Mouse (Mus musculus): ENCODE measurements around the gene Mrrf. TPM values are rescaled to one million over a fixed set of nuclear protein-coding genes. Genes with fewer than 3 reads are reported as not detected.
A peak's percentile ranks its signal among the peaks of the same experiment; 100 is the strongest.

The Mrrf gene
- polyA plus RNA-seq, 1 experiment = 34.4 TPM

DNA sequence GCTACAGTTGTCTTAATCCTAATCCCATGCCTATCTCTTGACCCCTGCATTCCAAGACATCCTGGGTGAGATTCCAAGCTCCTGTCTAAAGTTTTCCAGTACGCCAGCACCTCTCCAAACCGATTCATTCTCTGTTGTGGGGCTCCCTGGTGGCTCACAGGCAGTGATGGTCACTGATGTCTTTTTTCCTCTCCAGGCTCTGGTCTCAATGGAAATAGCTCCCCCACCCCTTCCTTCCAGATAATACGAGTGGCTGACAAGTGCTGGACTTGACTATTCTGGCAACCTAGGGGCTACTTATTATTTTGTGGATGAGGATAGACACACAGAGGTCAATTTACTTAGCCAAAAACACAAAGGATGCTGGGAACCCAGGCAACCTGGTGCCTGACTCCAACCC, 60.8 kb downstream of the Mrrf start:
- H3K4me3 ChIP-seq (ENCODE audit: insufficient read depth, low read length) = no peak overlapping the region
- TF ChIP-seq CTCF (IDR thresholded peaks at IDR 0.05; ENCODE audit: borderline replicate concordance, insufficient read depth, low read length) = no peak
- no peak for TF ChIP-seq POLR2A (IDR thresholded peaks at IDR 0.05; ENCODE audit: low read depth, low read length)
- H3K27ac ChIP-seq (ENCODE audit: insufficient read depth, low read length) = no peak overlapping the region

DNA sequence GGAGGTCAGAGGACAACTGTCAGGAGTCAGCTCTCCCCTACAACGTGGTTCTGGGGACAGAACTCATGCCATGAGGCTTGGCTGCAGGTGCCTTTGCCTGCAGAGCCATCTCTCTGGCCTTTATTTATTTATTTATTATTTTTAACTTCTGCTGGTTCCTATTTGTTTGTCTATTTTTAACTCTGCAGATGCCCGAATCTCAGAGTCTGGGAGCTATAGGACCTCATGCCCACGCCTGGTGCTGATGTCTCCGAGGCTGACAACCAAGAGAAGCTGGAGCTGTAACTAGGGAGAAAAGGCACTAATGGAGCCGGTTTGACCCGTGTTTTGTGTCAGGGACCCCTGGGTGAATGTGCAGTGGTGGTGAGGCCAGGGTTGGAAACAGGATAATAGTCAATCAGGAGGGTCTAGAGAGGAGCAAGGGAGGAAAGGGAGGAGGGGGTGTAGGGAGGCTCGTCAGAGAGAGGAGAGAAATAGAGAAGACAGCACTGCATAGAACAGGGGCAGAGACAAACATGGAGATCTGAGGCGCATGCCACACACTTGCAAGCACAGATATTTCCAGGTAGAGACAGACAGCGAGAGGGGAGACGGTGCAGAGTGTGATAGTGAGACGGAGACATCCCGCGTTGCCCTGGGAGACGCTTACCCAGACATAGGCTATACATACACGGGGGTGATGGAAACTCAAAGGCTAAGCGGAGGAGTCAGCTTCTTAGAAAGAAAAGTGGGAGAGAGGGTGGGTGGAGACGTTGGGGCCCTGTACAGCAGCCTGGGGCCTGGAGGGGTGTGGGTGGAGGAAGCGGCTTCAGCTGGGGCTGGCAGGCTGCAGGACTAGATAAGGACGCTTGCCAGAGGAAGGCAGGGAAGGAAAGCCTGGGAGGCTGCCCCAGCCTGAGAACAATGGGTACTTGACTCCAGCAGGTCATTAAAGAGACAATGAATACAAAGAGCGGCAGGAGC, 62.0 kb downstream of the Mrrf start:
- no peak overlapping the region for H3K4me3 ChIP-seq (ENCODE audit: insufficient read depth, low read length)
- TF ChIP-seq POLR2A (IDR thresholded peaks at IDR 0.05; ENCODE audit: low read depth, low read length) (no peak), CTCF (IDR thresholded peaks at IDR 0.05; ENCODE audit: borderline replicate concordance, insufficient read depth, low read length) (no peak)
- 0 out of 2 replicates have a peak, but pooled peaks cover 2% of the 10 kb centered on the region for H3K4me1 ChIP-seq (ENCODE audit: control insufficient read depth, insufficient read depth, low read length)
- H3K27ac ChIP-seq (ENCODE audit: insufficient read depth, low read length) = no peak overlapping the region

More for the DNA sequence above, 60.8 kb downstream of the Mrrf start:
- 0 out of 2 replicates have a peak, but pooled peaks cover 2% of the 10 kb centered on the region for H3K4me1 ChIP-seq (ENCODE audit: control insufficient read depth, insufficient read depth, low read length)

DNA sequence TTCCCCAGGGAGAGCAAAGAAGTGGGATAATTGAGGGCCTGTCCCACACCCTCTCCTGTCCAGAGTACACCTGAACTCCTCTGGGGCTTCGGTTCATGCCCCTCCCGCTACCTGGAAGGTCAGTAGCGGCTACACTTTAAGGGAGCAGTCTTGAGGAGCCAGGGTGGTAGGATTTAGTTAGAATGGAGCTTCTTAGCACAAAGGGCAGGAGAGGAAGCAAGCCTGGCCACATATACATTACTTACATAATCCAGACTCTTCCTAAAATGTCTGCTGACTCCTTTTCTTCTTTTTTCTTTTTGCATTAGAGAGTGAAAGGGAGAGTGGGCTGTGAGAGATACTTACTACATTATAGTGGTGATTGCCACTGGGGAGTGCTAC, 62.7 kb downstream of the Mrrf start:
- Histone ChIP-seq H3K27ac (ENCODE audit: insufficient read depth, low read length) (no peak overlapping the region), H3K4me1 (ENCODE audit: control insufficient read depth, insufficient read depth, low read length) (0 out of 2 replicates have a peak, but pooled peaks cover 2% of the 10 kb centered on the region), H3K4me3 (ENCODE audit: insufficient read depth, low read length) (no peak overlapping the region)
- TF ChIP-seq POLR2A (IDR thresholded peaks at IDR 0.05; ENCODE audit: low read depth, low read length) (no peak), CTCF (IDR thresholded peaks at IDR 0.05; ENCODE audit: borderline replicate concordance, insufficient read depth, low read length) (no peak)

DNA sequence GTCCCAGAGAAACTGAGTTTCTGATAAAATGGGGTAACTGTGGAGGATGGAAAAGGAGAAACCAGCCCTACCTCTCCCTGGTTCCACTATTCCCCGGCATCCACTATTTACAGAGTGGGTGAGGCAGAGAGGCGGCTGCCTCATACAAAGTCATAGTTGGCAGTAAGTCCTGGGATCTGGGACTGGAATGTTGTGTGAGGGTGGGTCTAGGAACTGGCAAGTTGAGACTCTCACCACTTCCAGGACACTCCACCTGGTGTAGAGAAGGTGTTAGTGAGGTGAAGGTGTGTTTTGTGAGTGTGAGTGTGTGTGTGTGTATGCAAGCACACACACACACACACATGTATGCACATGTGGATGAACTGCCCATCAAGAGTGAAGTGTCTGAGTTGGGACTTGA, 64.6 kb downstream of the Mrrf start:
- H3K4me1 ChIP-seq (ENCODE audit: control insufficient read depth, insufficient read depth, low read length) = 0 out of 2 replicates have a peak, but pooled peaks cover 2% of the 10 kb centered on the region
- no peak overlapping the region for H3K27ac ChIP-seq (ENCODE audit: insufficient read depth, low read length)
- no peak for TF ChIP-seq CTCF (IDR thresholded peaks at IDR 0.05; ENCODE audit: borderline replicate concordance, insufficient read depth, low read length)
- TF ChIP-seq POLR2A (IDR thresholded peaks at IDR 0.05; ENCODE audit: low read depth, low read length) = no peak
- no peak overlapping the region for H3K4me3 ChIP-seq (ENCODE audit: insufficient read depth, low read length)

DNA sequence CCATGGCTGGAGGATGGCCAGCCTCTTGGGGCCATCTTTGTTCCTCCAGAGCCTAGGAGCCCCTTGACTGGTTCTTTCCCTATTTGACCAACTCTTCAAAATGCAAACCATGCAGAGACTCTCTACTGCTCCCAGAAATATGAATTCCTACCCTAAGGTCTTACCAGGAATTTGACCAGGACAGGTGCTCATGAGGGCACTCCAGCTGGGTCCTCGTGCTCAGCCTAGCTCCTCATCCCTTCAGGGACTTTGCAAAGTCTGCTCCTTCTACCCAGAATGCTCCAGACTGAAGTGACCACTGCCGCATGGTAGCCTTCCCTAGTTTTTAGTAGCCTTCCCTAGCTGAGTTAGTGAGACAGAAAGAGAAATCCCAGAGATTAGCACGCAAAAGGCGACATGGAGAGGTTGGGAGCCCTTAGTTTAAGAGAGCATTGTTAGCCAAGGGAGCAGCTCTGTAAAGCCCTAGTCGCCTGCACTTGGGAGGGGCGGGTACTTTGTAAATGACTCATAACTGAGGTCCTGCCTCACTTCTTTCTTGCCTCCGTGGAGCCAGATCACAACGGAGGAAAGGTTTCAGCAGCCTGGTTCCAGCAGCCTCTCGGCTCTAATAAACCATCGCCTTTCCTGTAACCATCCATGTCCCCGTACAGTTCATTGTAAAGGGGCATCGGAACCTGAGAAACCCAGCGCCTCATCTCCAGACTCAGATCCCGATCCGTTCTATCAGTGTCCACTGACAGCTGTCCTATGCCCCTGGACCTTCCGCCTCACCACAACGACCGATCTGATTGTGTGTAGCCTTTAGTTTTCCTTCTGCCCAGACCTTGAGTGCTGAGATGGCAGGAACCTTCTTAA, 65.8 kb downstream of the Mrrf start:
- TF ChIP-seq POLR2A (IDR thresholded peaks at IDR 0.05; ENCODE audit: low read depth, low read length) = no peak
- TF ChIP-seq CTCF (IDR thresholded peaks at IDR 0.05; ENCODE audit: borderline replicate concordance, insufficient read depth, low read length) = no peak
- H3K4me3 ChIP-seq (ENCODE audit: insufficient read depth, low read length) = 0 out of 2 replicates have a peak overlapping the region, but pooled peaks have one; percentile 2
- H3K27ac ChIP-seq (ENCODE audit: insufficient read depth, low read length) = no peak overlapping the region
- 0 out of 2 replicates have a peak, but pooled peaks cover 2% of the 10 kb centered on the region for H3K4me1 ChIP-seq (ENCODE audit: control insufficient read depth, insufficient read depth, low read length)

DNA sequence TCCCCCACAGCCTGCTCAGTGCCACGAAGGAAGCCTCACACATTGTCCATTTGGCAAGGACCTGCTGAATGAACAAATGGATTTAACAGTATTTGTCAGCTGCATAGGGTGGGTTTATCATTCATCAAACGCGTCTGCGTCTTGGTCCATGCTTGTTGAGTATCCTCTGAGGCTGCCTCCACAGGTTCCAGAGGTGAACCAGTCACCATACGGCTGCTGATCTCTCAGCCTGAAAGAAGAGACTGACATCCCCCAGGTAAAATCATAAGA, 66.4 kb downstream of the Mrrf start:
- Histone ChIP-seq H3K4me3 (ENCODE audit: insufficient read depth, low read length) (no peak overlapping the region), H3K27ac (ENCODE audit: insufficient read depth, low read length) (no peak overlapping the region), H3K4me1 (ENCODE audit: control insufficient read depth, insufficient read depth, low read length) (0 out of 2 replicates have a peak, but pooled peaks cover 2% of the 10 kb centered on the region)
- no peak for TF ChIP-seq CTCF (IDR thresholded peaks at IDR 0.05; ENCODE audit: borderline replicate concordance, insufficient read depth, low read length)
- TF ChIP-seq POLR2A (IDR thresholded peaks at IDR 0.05; ENCODE audit: low read depth, low read length) = no peak

DNA sequence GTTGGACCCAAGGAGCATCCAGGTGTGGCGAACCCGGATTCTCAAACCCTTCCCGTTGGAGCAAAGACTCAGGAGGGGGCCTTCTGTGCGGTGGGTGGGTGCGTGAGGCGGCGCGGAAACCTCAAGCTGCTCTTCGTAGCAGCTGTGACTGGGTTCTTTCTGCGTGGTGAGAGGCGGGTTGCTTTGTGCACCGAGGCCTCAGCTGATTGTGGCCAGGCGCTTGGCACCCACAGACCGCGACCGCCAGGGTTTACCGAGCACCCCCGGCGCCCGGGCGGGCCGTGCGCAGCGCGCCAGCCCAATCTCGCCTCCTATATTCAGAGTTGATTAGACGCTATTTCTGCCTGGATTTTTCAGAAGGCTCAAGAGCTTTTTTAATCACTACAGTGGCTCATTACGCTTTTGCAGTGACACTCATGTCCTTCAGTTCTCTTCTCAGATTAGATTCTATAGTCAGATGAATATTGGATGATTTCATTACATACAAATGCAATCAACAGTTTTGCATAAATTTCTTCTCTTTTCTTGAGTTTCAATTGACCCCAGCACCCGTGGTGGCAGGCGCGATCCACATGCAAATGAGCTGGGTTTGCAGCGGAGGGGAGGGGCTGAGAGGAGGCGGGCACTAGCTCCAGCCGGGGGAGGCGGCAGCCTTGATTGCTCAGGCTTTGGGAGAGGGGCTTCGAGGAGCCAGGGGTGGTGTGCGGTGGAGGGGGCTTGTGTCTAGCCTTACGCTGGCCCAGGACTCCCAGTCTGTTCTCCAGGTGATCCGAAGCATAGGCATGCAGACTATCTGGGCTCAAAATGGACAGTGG, 67.0 kb downstream of the Mrrf start:
- H3K4me1 ChIP-seq (ENCODE audit: control insufficient read depth, insufficient read depth, low read length) = 0 out of 2 replicates have a peak, but pooled peaks cover 2% of the 10 kb centered on the region
- no peak overlapping the region for H3K4me3 ChIP-seq (ENCODE audit: insufficient read depth, low read length)
- no peak overlapping the region for H3K27ac ChIP-seq (ENCODE audit: insufficient read depth, low read length)
- no peak for TF ChIP-seq POLR2A (IDR thresholded peaks at IDR 0.05; ENCODE audit: low read depth, low read length)
- no peak for TF ChIP-seq CTCF (IDR thresholded peaks at IDR 0.05; ENCODE audit: borderline replicate concordance, insufficient read depth, low read length)

DNA sequence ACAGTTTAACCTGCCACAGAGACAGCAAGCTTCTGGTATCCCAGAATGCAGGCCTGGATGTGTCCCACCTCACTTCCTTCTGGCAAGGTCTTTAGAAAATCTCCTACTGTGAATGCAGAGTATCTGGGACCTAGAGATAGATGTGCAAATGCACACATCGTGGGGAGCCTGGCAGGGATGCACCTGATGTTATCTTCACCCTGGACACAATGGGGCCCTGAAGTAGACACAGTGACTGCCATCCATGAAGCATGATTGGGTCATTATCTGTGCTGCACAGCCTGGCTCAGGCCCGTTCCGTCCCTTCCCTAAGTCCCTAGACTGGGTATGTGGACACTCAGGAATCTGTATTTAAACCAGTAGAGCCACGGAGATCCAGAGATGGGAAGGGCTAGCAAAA, 68.4 kb downstream of the Mrrf start:
- H3K4me3 ChIP-seq (ENCODE audit: insufficient read depth, low read length) = no peak overlapping the region
- TF ChIP-seq CTCF (IDR thresholded peaks at IDR 0.05; ENCODE audit: borderline replicate concordance, insufficient read depth, low read length) (no peak), POLR2A (IDR thresholded peaks at IDR 0.05; ENCODE audit: low read depth, low read length) (no peak)
- no peak overlapping the region for H3K27ac ChIP-seq (ENCODE audit: insufficient read depth, low read length)
- H3K4me1 ChIP-seq (ENCODE audit: control insufficient read depth, insufficient read depth, low read length) = 0 out of 2 replicates have a peak, but pooled peaks cover 2% of the 10 kb centered on the region

DNA sequence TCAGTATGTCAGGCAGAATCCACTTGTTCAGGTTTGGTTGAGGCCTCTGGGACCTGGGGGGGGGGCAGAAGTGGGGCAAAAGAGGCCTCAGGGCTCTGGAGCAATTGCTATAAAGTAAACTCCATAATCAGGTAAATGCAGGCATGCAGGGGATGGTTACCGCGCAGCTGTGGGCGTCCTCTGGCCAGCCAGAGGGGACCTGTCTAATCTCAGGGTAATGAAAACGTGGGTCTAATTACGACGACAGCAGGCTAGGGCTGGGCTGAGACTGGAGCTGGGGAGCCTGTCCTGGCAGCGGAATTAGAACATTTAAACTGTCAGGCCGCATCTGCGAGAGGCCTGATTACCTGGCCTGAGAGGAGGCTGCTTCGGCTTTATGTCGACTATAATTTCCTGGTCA, 70.9 kb downstream of the Mrrf start:
- Histone ChIP-seq H3K4me1 (ENCODE audit: control insufficient read depth, insufficient read depth, low read length) (no peaks in the 10 kb centered on the region), H3K27ac (ENCODE audit: insufficient read depth, low read length) (no peak overlapping the region), H3K4me3 (ENCODE audit: insufficient read depth, low read length) (no peak overlapping the region)
- TF ChIP-seq POLR2A (IDR thresholded peaks at IDR 0.05; ENCODE audit: low read depth, low read length) (no peak), CTCF (IDR thresholded peaks at IDR 0.05; ENCODE audit: borderline replicate concordance, insufficient read depth, low read length) (no peak)

All from embryonic fibroblast, embryonic 13.5 days (primary cell).